Mouse (Mus musculus) liver, postnatal 0 days (tissue): ENCODE results near the gene Higd2a. TPM values are rescaled to one million over a fixed set of nuclear protein-coding genes. Genes with fewer than 3 reads are reported as not detected.

Experiments
- ATAC-seq: fragments of 200-750 bp; cut with Nextera tagmentation; 2 replicates; pipeline ENCODE4 v1.8.0; 2017; ENCODE audit warnings: mild to moderate bottlenecking, moderate library complexity
- DNase-seq: peaks from one replicate; pipeline ENCODE4 v3.0.0-alpha.2; 2016
- H3K27ac ChIP-seq: fragments of 300-500 bp; sonication (generic); 2 replicates; pipeline ENCODE4 v1.5.1; 2014; ENCODE audit warnings: antibody characterized with exemption, moderate library complexity, mild to moderate bottlenecking, low read depth
- H3K27me3 ChIP-seq: fragments of 300-500 bp; sonication (generic); 2 replicates; pipeline ENCODE4 v1.6.1; 2014; ENCODE audit warnings: low read length, control low read depth, mixed read lengths; ENCODE audit not compliant: insufficient read depth
- H3K36me3 ChIP-seq: fragments of 300-500 bp; sonication (generic); replicated peaks from 2 replicates; pipeline ENCODE4 v1.6.1; 2014; ENCODE audit warnings: mild to moderate bottlenecking, control low read depth, low read length, moderate library complexity, mixed read lengths; ENCODE audit not compliant: insufficient read depth
- H3K4me1 ChIP-seq: fragments of 300-500 bp; sonication (generic); 2 replicates; pipeline ENCODE4 v1.6.1; 2014; ENCODE audit warnings: antibody characterized with exemption, mild to moderate bottlenecking, control low read depth; ENCODE audit not compliant: insufficient read depth
- H3K4me2 ChIP-seq: fragments of 300-500 bp; sonication (generic); 2 replicates; pipeline ENCODE4 v1.6.1; 2014; ENCODE audit warnings: low read depth, mild to moderate bottlenecking, low read length, moderate library complexity, mixed read lengths
- H3K4me3 ChIP-seq: fragments of 300-500 bp; sonication (generic); 2 replicates; pipeline ENCODE4 v1.5.1; 2014; ENCODE audit warnings: low read depth, low read length
- H3K9ac ChIP-seq: fragments of 300-500 bp; sonication (generic); replicated peaks from 2 replicates; pipeline ENCODE4 v1.6.1; 2014; ENCODE audit warnings: mild to moderate bottlenecking, moderate library complexity
- H3K9me3 ChIP-seq: fragments of 300-500 bp; sonication (generic); 2 replicates; pipeline ENCODE4 v1.6.1; 2016; ENCODE audit warnings: mild to moderate bottlenecking, control low read depth, low read length, mixed read lengths
- CTCF ChIP-seq: sonication (generic); IDR thresholded peaks from 2 replicates; pipeline ENCODE4 v1.5.1; 2016; ENCODE audit warnings: antibody characterized with exemption, low read depth
- EP300 ChIP-seq: IDR thresholded peaks from 2 replicates; pipeline ENCODE4 v1.6.1; 2016; ENCODE audit warnings: antibody characterized with exemption, low read depth, mild to moderate bottlenecking
- WGBS: fragments of 180-500 bp; shearing (Covaris S2); extraction: QIAGEN DNeasy Blood & Tissue Kit; methylation state at CpG from one replicate; pipeline ENCODE4 v1.1.7; 2014; ENCODE audit not compliant: insufficient replicate concordance; 5-methylcytosine and 5-hydroxymethylcytosine counted together
- microRNA-seq: library from miRNA; unstranded; fragments of <30 nt; microRNA quantifications from one replicate; pipeline ENCODE4, GENCODE M21; 2016
- polyA plus RNA-seq: library from polyadenylated mRNA; unstranded; fragments of >200 nt; fragmentation: Nextera tagmentation; extraction: Ambion mirVana; gene quantifications from 2 replicates; pipeline ENCODE4 v1.2.1, GENCODE M21; 2015

Gene Higd2a
- polyA plus RNA-seq, 1 experiment from 2014 or later: 169 TPM

DNA sequence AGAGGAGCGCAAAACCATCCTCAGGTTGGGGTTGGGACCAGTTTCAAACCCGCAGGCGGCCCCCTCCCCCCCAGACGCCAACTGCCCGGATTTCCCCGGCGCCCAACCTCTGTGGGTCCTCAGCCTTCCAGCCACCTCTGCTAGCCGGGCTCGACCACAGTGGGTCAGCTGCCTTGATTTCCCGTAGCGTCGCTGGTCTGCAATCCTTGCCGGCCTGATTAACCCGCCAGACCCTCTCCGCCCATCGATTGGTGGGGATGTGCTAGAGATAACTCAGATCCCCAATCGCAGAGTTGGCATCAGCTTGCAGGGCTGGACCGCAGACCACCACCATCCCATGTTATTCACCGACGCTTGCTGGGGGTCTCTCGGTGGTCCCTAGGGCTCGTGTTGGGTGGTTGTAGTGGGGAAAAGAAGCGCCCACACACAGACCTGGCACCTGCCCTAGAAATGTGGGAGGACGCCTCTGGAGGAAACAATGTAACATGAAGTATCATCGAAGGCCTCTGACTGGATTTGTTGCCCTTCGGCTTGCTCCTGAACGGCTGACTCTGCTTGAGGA, 32.0 kb downstream of the Higd2a start:
- peak; percentile 57 for ATAC-seq
- Histone ChIP-seq H3K27ac (peak overlapping the region; percentile 60), H3K9ac (peak overlapping the region; percentile 93), H3K27me3 (no peaks in the 10 kb centered on the region), H3K4me3 (peak overlapping the region; percentile 90), H3K4me1 (peaks cover 24% of the 10 kb centered on the region), H3K36me3 (no peaks in the 10 kb centered on the region), H3K9me3 (no peaks in the 10 kb centered on the region), H3K4me2 (peak overlapping the region; percentile 91)
- WGBS: 2% methylated on average over 23 of the region's 27 CpGs
- no peak for DNase-seq
- no peak for TF ChIP-seq EP300

DNA sequence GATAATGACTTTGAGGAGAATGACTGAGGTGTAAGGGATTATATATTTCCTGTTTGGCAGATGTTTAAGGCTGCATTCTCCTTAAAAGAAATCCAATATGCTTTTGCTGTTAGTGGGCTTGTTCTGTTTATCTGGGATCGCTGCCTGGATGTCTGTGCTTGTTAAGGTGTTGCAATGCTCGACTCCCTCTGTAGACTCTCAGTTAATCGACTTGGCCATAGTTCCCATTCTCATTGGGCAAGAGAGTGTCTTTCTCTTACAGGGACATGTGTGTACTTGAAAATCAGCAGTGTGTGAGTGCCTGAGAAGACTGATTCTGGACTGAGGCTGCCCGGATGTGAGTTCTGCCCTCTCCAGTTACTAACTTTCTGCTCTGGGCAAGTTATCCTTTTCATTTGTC, 39.1 kb downstream of the Higd2a start:
- Histone ChIP-seq H3K4me2 (peak overlapping the region; percentile 33; the same call in 1 of the 2 replicates), H3K9ac (no peak overlapping the region), H3K27ac (peak overlapping the region; percentile 53), H3K4me3 (no peak overlapping the region), H3K4me1 (peaks cover 14% of the 10 kb centered on the region), H3K9me3 (no peaks in the 10 kb centered on the region), H3K27me3 (no peaks in the 10 kb centered on the region), H3K36me3 (0 out of 2 replicates have a peak, but pooled peaks cover 7% of the 10 kb centered on the region)
- DNase-seq (peak; percentile 45), ATAC-seq (peak; percentile 94)
- TF ChIP-seq EP300 (peak; percentile 58; the same call in 1 of the 2 replicates), CTCF (no peak)
- 50% methylated on average over 4 of the region's 4 CpGs for WGBS

DNA sequence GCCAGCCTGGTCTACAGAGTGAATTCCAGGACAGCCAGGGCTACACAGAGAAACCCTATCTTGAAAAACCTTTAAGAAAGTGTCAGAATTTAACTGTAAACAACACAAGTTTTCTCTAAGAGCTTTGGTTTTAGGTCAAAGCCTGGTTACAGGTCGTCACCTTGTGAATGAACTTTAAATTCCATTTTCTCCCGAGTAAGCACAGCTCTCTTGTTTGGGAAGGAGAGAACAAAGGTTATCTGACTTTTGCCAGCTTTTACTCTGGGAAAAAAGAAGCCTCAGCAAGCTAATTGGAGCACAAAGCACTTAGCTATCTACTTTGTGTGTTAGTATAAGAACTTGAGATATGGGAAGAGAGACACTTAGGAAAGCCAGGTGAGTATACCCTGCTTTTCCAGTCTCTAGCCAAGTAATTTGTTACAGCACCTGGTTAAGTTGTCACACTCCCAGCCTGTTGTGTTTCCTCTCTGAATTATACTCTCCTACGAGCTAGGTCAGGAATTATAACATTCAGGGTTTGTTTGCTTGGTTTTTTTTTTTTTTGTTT, 42.8 kb downstream of the Higd2a start:
- no peak for DNase-seq
- H3K4me2 ChIP-seq: peak overlapping the region; percentile 19; the same call in 1 of the 2 replicates
- H3K4me3 ChIP-seq: no peak overlapping the region
- ATAC-seq: no peak
- TF ChIP-seq EP300 (no peak), CTCF (no peak)
- peaks cover 10% of the 10 kb centered on the region for H3K36me3 ChIP-seq
- peaks cover 5% of the 10 kb centered on the region for H3K4me1 ChIP-seq
- H3K9me3 ChIP-seq: no peaks in the 10 kb centered on the region
- H3K9ac ChIP-seq: no peak overlapping the region
- 48% methylated on average over 3 of the region's 3 CpGs for WGBS
- H3K27me3 ChIP-seq: no peaks in the 10 kb centered on the region
- H3K27ac ChIP-seq: peak overlapping the region; percentile 29

GRCm38 (mm10) chr13:54635011-54635410, 45.0 kb downstream of the Higd2a start:
- H3K9me3 ChIP-seq: no peaks in the 10 kb centered on the region
- H3K36me3 ChIP-seq: peaks cover 29% of the 10 kb centered on the region
- H3K27ac ChIP-seq: no peak overlapping the region
- DNase-seq: no peak
- no peak overlapping the region for H3K9ac ChIP-seq
- H3K27me3 ChIP-seq: no peaks in the 10 kb centered on the region
- TF ChIP-seq CTCF (no peak), EP300 (no peak)
- H3K4me3 ChIP-seq: no peak overlapping the region
- whole genome bisulfite sequencing: 88% methylated on average over 3 of the region's 3 CpGs
- no peaks in the 10 kb centered on the region for H3K4me1 ChIP-seq
- no peak overlapping the region for H3K4me2 ChIP-seq
- ATAC-seq: no peak

Small RNAs within 50 kb of the gene (microRNA-seq; reads per million reads assigned to microRNA genes)
- gene Gm24195: not detected

Other genes starting within 250 kb of the Higd2a start
- 0.89 and 0.97 TPM in 2 replicates for gene Cplx2, start 218.9 kb upstream of the Higd2a start, polyA plus RNA-seq
- 32.8 and 37.4 TPM in 2 replicates for gene Thoc3, start 121.4 kb upstream of the Higd2a start, polyA plus RNA-seq
- gene Simc1, start 86.4 kb upstream of the Higd2a start, polyA plus RNA-seq: 1.5 TPM in 2 replicates
- 40.9 and 41.6 TPM in 2 replicates for gene 4833439L19Rik, start 24.8 kb upstream of the Higd2a start, polyA plus RNA-seq
- gene Arl10, start 15.2 kb upstream of the Higd2a start, polyA plus RNA-seq: 7.0 and 7.1 TPM in 2 replicates
- gene Nop16, start 117 bp upstream of the Higd2a start, polyA plus RNA-seq: 41.1 and 42.3 TPM in 2 replicates
- 29.0 and 30.2 TPM in 2 replicates for gene Cltb, start 21.1 kb downstream of the Higd2a start, polyA plus RNA-seq
- gene Faf2, start 31.6 kb downstream of the Higd2a start, polyA plus RNA-seq: 27.8 and 28.1 TPM in 2 replicates
- 26.2 and 28.2 TPM in 2 replicates for gene Rnf44, start 103.7 kb downstream of the Higd2a start, polyA plus RNA-seq
- gene Cdhr2, start 111.3 kb downstream of the Higd2a start, polyA plus RNA-seq: 7.0 TPM in 2 replicates
- not detected in 2 replicates for gene Gprin1, start 159.7 kb downstream of the Higd2a start, polyA plus RNA-seq
- gene Sncb, start 176.4 kb downstream of the Higd2a start, polyA plus RNA-seq: not detected in 2 replicates
- not detected in 2 replicates for gene Eif4e1b, start 193.8 kb downstream of the Higd2a start, polyA plus RNA-seq
- 2.1 and 2.2 TPM in 2 replicates for gene Tspan17, start 199.2 kb downstream of the Higd2a start, polyA plus RNA-seq